Mouse (Mus musculus) inflammation-experienced regulatory T-cells, adult 16 weeks (primary cell): ENCODE data around the gene Ncdn. TPM values are rescaled to one million over a fixed set of nuclear protein-coding genes. Genes with fewer than 3 reads are reported as not detected.

ENCODE experiments used
- polyA plus RNA-seq: library from polyadenylated mRNA; unstranded; fragments of 100-300 nt; shearing (Covaris generic); gene quantifications from one replicate; pipeline ENCODE4 v1.2.1, GENCODE M21; 2017

Gene Ncdn
- polyA plus RNA-seq: 64.1 TPM

GRCm38 (mm10) chr4:126753268-126754230 is at the start of gene Ncdn, which contains the start of gene AU040320:
Gene Ncdn (minus strand): TSS chr4:126753438.
Gene AU040320 (plus strand): TSS chr4:126753544.

GRCm38 (mm10) chr4:126736001-126736414 is 17.2 kb downstream of the Ncdn start, which contains the start of gene Tfap2e:
Gene Tfap2e (minus strand): TSS chr4:126736240.

Other genes with a start within 250 kb of the Ncdn start
- 0.06 TPM for gene Ago4, start 220.0 kb downstream of the Ncdn start, polyA plus RNA-seq
- gene Clspn, start 196.5 kb downstream of the Ncdn start, polyA plus RNA-seq: 4.4 TPM
- 1.0 TPM for gene 5730409E04Rik, start 143.6 kb downstream of the Ncdn start, polyA plus RNA-seq
- gene Psmb2, start 75.8 kb downstream of the Ncdn start, polyA plus RNA-seq: 327 TPM
- not detected for gene Tfap2e, start 17.2 kb downstream of the Ncdn start, polyA plus RNA-seq
- gene AU040320, start 106 bp upstream of the Ncdn start, polyA plus RNA-seq: 64.6 TPM
- 20.1 TPM for gene Zmym4, start 214.7 kb upstream of the Ncdn start, polyA plus RNA-seq